Mouse (Mus musculus) gastrocnemius, adult 2 months (tissue): ENCODE data around the gene Cenpu. TPM values are rescaled to one million over a fixed set of nuclear protein-coding genes. Genes with fewer than 3 reads are reported as not detected.

Experiments
- DNase-seq: peaks from one replicate; pipeline ENCODE4 v3.0.0; 2022
- H3K27ac ChIP-seq: fragments of 200-600 bp; 2 replicates; pipeline ENCODE4 v1.8.1; 2022; ENCODE audit warnings: mild to moderate bottlenecking
- H3K4me3 ChIP-seq: fragments of 200-600 bp; 2 replicates; pipeline ENCODE4 v1.8.1; 2022; ENCODE audit warnings: mild to moderate bottlenecking, moderate library complexity
- CTCF ChIP-seq: fragments of 200-600 bp; IDR thresholded peaks from 2 replicates; pipeline ENCODE4 v1.8.1; 2022; ENCODE audit warnings: antibody characterized with exemption, mild to moderate bottlenecking, moderate library complexity
- intact Hi-C: fragments of 180-260 bp; cut with DNase I; formaldehyde crosslinking; loops from one replicate; pipeline ENCODE4 v1.15.1; 2025
- total RNA-seq, 2 experiments: library from RNA; stranded (reverse); gene quantifications; 2 replicates each; pipeline ENCODE4 v1.2.3; 2021

Cenpu gene
- total RNA-seq, 2 experiments from 2014 or later: 0.31 TPM; not detected in 1

DNA sequence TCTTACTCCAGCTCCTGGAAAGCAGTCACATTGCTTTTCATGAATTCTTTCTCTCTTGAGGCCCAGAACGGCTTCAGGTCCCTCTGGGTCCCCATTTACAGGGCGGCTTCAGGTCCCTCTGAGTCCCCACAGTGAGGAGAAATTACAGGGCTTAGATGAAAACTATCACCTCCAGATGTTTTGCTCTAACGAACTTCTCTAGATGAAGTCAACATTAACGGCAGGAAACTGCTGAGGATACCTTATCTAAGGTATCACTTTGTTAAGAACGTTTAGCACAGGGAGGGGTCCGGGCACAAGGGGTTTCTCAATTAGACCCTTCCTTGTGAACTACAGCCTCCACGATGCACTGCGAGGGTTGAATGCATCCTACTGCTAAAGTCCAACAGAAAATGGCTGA is 64.1 kb downstream of the Cenpu start:
- H3K4me3 ChIP-seq: no peak overlapping the region
- TF ChIP-seq CTCF: no peak
- no peak overlapping the region for H3K27ac ChIP-seq
- intact Hi-C loops: loop anchor here (5.0 kb wide), 1 partner anchor 64 kb away; the partner anchor contains the start of gene Cenpu
- no peak for DNase-seq

DNA sequence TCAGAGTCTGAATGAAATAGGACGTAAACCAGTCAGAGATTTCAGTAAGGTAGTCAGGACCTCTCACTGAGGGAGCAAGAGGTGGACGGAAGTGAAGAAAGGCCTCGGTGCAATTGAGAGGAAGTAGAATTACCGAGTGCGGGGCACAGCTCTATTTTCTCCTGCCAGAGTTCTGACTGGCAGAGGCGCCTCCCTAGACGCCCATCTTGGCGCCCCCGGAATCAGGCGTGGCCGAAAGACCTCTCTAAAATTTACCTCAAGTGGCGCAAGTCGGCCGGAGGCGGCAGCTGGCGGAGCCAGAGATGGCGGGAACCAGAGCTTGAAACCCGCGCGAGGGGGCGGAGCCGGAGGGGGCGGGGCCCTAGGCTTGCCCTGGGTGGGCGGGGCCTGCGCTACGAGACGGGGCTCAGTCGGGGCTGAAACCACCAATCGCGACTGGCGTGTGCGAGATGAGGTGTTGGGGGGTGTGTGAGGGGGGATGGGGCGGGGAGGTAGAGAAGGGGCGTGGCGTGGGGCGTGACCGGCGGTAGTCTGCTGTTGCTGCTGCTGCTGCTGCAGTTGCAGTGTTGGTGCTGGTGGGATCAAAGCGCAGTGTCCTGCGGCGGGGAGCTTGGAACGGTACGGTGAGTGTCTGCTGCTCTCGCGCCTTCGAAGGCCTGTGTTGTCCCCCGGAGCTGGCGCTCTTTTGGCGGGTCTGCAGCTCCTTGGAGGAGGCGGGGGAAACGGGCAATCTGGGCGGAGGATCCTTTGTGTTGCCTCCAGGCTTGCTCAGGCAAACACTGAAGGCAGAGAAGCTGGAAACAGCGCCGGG is 65.3 kb downstream of the Cenpu start, which contains the start of the genes Primpol and Casp3:
Gene Primpol, minus strand, starts transcription at position 334 of the 811 bp plus-strand sequence.
Gene Casp3, plus strand, starts transcription at position 413 of the 811 bp plus-strand sequence.
- TF ChIP-seq CTCF: peak; percentile 1; the same call in 1 of the 2 replicates
- DNase-seq: peak; percentile 98
- Histone ChIP-seq H3K27ac (peak within 1 kb of the TSS; percentile 86), H3K4me3 (peak within 1 kb of the TSS; percentile 94)
- intact Hi-C loops: loop anchor here (5.0 kb wide), 1 partner anchor 65 kb away; the partner anchor contains the start of gene Cenpu

DNA sequence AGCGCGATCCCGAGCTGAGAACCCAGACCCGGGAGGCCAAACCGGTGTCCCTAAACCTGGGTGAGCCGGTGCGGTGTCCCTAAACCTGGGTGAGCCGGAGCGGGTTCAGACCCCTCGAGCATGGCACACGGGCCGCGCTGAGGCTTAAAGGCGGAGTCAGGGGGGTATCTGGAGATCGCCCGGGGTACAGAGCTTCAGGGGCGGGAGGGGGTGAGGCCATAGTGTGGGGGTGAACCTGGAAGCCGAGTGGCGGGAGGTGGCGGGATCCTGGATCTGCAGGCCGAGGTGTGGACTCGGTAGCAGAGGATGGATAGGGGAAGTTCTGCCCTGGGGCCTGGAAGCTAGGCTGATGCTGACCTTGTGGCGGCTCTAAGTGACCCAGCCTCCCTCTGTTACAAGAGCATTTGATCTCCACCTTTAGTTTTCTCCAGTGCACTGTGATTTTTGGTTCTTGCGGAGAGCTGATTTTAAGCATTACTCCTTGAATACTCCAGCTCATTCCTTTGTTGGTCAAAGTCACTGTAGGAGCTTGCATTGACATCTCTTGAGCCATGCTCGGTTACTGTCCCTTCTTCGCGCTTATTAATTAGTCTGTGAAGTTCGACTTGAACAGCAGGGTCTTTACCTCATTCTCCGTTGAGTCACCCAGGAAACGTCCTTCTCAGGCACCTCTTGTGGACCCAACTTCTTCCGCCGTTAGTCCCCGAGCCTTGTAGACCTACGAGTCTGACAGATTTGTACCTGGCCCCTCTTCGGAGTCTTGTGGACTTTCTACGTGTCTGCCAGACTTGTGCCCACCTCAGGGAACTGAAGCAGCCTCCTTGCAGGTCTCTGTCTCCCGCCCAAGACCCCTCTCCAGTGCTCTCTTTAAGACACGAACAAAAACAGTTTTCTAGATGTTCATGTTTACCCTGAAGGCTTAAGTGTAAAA is 66.1 kb downstream of the Cenpu start:
- Histone ChIP-seq H3K27ac (peak overlapping the region; percentile 83), H3K4me3 (peak overlapping the region; percentile 94)
- intact Hi-C loops: loop anchor here (5.0 kb wide), 1 partner anchor 66 kb away; the partner anchor contains the start of gene Cenpu
- TF ChIP-seq CTCF: no peak
- DNase-seq: no peak

DNA sequence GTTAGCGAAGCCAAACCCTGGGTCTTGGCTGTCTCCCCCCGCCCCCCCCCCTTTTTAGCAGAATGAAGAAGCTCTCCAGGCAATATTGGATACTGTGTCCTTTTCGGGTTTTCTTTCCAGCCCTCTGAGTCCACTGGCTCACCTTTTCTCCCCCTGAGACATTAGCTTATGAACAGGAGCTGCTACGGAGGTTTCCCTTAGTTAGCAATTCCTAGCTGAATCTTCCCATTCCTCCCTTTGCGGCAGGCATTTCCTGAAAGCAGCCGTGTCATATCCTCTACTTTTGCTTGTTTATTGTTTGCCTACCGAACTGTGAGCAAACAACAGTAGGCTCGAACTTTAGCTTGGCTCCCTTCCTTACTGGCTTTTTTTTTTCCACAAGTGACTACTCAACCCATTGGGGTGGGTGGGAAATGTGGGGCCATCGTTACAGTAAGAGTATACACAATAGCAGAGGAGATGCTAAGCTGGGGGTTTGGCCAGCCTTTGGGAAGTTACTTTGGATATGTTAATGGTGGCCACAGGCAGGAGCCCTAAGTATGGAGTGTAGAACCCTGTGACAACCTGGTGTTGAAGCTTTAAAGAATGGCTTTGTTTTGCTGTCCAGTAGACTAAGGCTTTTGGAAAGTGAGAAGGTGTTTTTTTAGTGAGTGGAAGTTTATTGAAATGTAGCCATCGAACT is 67.0 kb downstream of the Cenpu start:
- no peak for DNase-seq
- TF ChIP-seq CTCF: no peak
- Histone ChIP-seq H3K4me3 (peak overlapping the region; percentile 94), H3K27ac (peak overlapping the region; percentile 83)
- intact Hi-C loops: loop anchor here (5.0 kb wide), 1 partner anchor 66 kb away; the partner anchor contains the start of gene Cenpu

DNA sequence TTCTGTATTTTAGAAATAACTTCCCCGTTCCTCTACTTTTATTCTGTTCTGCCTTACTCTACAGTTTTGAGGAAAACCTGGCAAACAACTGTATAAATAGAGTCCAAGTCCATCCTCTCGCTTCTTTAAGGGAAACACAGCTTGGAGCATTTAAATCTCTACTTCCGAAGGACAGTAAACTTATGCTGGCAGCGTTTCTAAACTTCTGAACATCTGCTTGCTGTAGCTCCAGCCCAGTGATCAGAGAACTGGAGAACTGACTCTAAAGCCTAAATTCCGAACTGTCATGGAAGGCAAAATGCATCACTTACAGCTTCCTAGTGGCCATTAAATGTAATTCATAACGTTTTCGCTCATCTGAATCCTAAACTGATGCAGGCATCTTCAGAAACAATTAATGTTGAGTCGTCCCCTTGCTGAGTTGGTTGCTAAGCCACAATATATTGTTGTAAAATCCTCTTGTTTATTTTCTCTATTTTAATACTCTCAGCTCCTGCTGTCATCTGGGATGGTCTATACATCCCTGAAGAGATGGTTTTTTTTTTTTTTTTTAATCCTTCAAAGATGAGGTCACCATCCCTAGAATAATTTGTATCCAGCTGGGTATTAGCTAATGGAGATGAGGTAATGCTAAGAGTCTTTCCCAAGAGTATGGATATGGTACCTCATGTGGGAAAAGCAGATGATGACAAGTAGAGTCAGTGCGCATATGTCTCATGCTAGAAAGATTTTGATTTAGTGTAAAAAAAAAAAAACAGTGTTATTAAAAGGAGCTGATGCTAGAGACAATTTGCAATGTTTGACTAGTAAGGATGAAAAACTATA is 70.8 kb downstream of the Cenpu start:
- no peak overlapping the region for H3K4me3 ChIP-seq
- intact Hi-C loops: no loop called here
- no peak overlapping the region for H3K27ac ChIP-seq
- no peak for DNase-seq
- TF ChIP-seq CTCF: no peak

DNA sequence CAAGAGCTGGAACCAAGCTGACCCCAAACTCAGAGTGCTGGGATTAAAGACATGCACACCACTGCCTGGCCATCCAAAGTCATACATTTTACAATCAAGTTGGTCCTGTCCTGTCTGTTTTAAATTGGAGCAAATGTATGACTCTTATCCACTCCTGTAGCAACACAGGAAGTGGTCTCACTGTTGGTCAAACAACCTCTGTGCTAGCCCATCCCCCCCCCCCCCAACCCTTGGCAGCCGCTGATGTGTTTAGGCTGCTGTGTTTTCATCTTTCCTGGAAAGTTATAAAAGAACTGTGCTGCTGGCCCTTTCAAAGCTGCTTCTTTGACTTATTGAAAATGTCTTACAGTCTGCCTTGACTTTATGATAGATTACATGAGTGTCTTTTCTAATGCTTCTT is 73.3 kb downstream of the Cenpu start:
- Histone ChIP-seq H3K4me3 (no peak overlapping the region), H3K27ac (no peak overlapping the region)
- DNase-seq: no peak
- no peak for TF ChIP-seq CTCF
- intact Hi-C loops: no loop called here

DNA sequence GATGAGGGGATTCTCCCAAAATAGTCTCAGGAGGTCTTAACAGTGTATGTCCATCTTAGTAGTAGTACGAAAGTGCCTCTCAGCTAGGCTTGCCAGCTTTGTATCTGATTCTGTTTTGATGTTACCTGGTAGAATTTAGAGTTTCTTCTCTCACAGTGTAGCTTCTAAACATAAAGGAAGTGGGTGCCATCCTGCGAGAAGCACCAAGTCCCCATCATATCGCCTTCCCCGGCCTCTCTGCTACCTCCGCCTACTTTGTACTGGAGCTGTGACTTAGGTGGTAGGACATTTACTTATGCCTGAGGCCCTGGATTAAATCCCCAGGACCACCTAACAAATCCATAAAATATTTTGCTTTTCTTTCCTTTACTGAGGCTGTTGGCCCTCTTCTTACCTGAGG is 74.8 kb downstream of the Cenpu start:
- intact Hi-C loops: no loop called here
- H3K27ac ChIP-seq: no peak overlapping the region
- no peak for TF ChIP-seq CTCF
- no peak for DNase-seq
- H3K4me3 ChIP-seq: no peak overlapping the region

DNA sequence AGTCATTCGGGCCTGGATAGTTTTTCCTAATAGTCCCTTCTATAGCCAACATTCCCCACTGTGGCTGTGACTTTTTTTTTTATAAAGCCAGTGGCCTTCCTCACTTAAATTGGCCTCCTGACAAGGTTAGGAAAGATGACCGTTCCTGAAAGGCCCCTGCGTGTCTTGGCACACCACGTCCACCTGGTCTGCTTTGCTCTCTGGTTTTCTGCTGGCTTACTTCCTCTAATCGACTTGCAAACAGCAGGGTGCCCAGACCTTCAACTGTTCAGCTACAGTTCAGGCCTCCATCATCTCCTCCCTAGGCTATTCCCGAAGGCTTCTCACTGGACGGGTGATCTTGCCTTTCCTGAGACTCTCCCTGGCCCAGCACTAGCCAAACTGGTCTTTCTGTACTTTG is 76.1 kb downstream of the Cenpu start:
- Histone ChIP-seq H3K27ac (no peak overlapping the region), H3K4me3 (no peak overlapping the region)
- TF ChIP-seq CTCF: no peak
- DNase-seq: no peak
- intact Hi-C loops: no loop called here

DNA sequence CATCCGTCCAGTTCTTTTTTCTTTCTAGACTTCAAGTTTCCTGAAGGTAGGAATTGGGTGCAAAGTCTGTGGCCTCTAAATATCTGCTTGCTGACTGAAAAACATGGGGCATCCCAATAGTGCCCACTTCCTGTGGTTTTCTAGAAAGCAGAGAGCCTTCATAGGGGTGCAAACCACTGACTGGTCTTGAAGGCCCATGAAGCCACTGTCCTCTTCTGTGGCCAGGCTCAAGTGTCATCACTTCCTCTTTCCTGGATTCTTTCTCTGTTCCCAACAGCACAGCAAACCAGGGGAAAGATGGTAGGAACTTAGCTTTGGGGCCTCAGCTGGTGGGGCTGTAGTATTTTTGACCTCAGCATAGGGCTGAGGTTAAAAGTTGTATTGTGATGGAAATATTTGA is 76.8 kb downstream of the Cenpu start:
- intact Hi-C loops: no loop called here
- H3K4me3 ChIP-seq: no peak overlapping the region
- DNase-seq: no peak
- no peak overlapping the region for H3K27ac ChIP-seq
- no peak for TF ChIP-seq CTCF

Other genes with a start within 250 kb of the Cenpu start
- 100 to 1,000 TPM; 224 to 367 TPM for gene Acsl1, start 81.0 kb upstream of the Cenpu start, total RNA-seq
- 1 to 10 TPM; 1.4 to 2.1 TPM for gene Primpol, start 65.2 kb downstream of the Cenpu start, total RNA-seq
- 1 to 10 TPM; 1.3 to 1.8 TPM for gene Casp3, start 65.3 kb downstream of the Cenpu start, total RNA-seq
- 10 to 100 TPM; 40.0 to 41.8 TPM for gene Irf2, start 187.7 kb downstream of the Cenpu start, total RNA-seq